In genomic region chr16:17938821-17939220, GRCm38 (mm10) we compare ENCODE assay signal across 1 mouse cellular context.
TF ChIP-seq lines count a peak whose summit lies in the region.

No protein-coding gene starts in this region.

TF ChIP-seq in MEL, 35 proteins besides CTCF, POLR2A, EP300 and RAD21:
- no peak for TF ChIP-seq GATA1 (IDR thresholded peaks at IDR 0.05; ENCODE audit: low read depth, low read length)
- TF ChIP-seq JUND (IDR thresholded peaks at IDR 0.05; ENCODE audit: low read depth, low read length): 0 out of 2 replicates have a peak, but pooled peaks have one; percentile 28
- no peak for TF ChIP-seq MAX (IDR thresholded peaks at IDR 0.05; ENCODE audit: low read length)
- TF ChIP-seq BHLHE40 (IDR thresholded peaks at IDR 0.05; ENCODE audit: borderline replicate concordance, low read depth, low read length): 0 out of 2 replicates have a peak, but pooled peaks have one; percentile 39
- no peak for TF ChIP-seq CHD1 (IDR thresholded peaks at IDR 0.05; ENCODE audit: low read depth, low read length)
- peak; percentile 76 for TF ChIP-seq SMC3 (IDR thresholded peaks at IDR 0.05; ENCODE audit: low read depth, low read length)
- TF ChIP-seq USF2 (IDR thresholded peaks at IDR 0.05; ENCODE audit: borderline replicate concordance in 1 of 2, insufficient read depth in 1 of 2, low read depth in 1 of 2, low read length in 2 of 2): no peak
- no peak for TF ChIP-seq RCOR1 (IDR thresholded peaks at IDR 0.05; ENCODE audit: low read depth, low read length)
- peak; percentile 66 for TF ChIP-seq ZC3H11A (IDR thresholded peaks at IDR 0.05; ENCODE audit: low read depth, low read length)
- TF ChIP-seq USF1 (IDR thresholded peaks at IDR 0.05; ENCODE audit: low read depth, low read length): no peak
- TF ChIP-seq NRF1 (IDR thresholded peaks at IDR 0.05; ENCODE audit: insufficient read depth, low read depth, low read length, poor library complexity, severe bottlenecking): no peak
- TF ChIP-seq GABPA (IDR thresholded peaks at IDR 0.05; ENCODE audit: low read depth, low read length): no peak
- TF ChIP-seq ELF1 (IDR thresholded peaks at IDR 0.05; ENCODE audit: low read depth, low read length): no peak
- 0 out of 2 replicates have a peak, but pooled peaks have one; percentile 7 for TF ChIP-seq TCF12 (IDR thresholded peaks at IDR 0.05; ENCODE audit: low read depth, low read length)
- no peak for TF ChIP-seq MEF2A (IDR thresholded peaks at IDR 0.05; ENCODE audit: extremely low read depth, insufficient replicate concordance, low read depth, low read length, poor library complexity, severe bottlenecking)
- no peak for TF ChIP-seq MYB (IDR thresholded peaks at IDR 0.05; ENCODE audit: low read depth, low read length)
- TF ChIP-seq CHD2 (IDR thresholded peaks at IDR 0.05; ENCODE audit: low read length): no peak
- TF ChIP-seq TBP (IDR thresholded peaks at IDR 0.05; ENCODE audit: low read depth, low read length): no peak
- TF ChIP-seq UBTF (IDR thresholded peaks at IDR 0.05; ENCODE audit: borderline replicate concordance, insufficient read depth, low read depth, low read length): no peak
- TF ChIP-seq SIN3A (IDR thresholded peaks at IDR 0.05; ENCODE audit: low read length): 0 out of 2 replicates have a peak, but pooled peaks have one; percentile 19
- no peak for TF ChIP-seq ZMIZ1 (IDR thresholded peaks at IDR 0.05; ENCODE audit: low read depth, low read length)
- TF ChIP-seq ZKSCAN1 (IDR thresholded peaks at IDR 0.05; ENCODE audit: low read depth, low read length): no peak
- TF ChIP-seq KAT2A (conservative IDR thresholded peaks at IDR 0.05; ENCODE audit: low read depth, low read length): no peak
- no peak; the same call in 1 of the 2 replicates for TF ChIP-seq ETS1 (IDR thresholded peaks at IDR 0.05; ENCODE audit: low read depth, low read length)
- TF ChIP-seq POLR2AphosphoS5 (IDR thresholded peaks at IDR 0.05; ENCODE audit: borderline replicate concordance, low read depth, low read length): no peak
- no peak for TF ChIP-seq TAL1 (IDR thresholded peaks at IDR 0.05; ENCODE audit: low read length)
- 0 out of 2 replicates have a peak, but pooled peaks have one; percentile 11 for TF ChIP-seq MXI1 (IDR thresholded peaks at IDR 0.05; ENCODE audit: low read depth, low read length)
- no peak for TF ChIP-seq E2F4 (IDR thresholded peaks at IDR 0.05; ENCODE audit: borderline replicate concordance, low read depth, low read length)
- TF ChIP-seq NELFE (IDR thresholded peaks at IDR 0.05; ENCODE audit: low read depth, low read length): no peak; the same call in 1 of the 2 replicates
- TF ChIP-seq MAFK (IDR thresholded peaks at IDR 0.05; ENCODE audit: borderline replicate concordance, low read depth, low read length): no peak
- no peak for TF ChIP-seq MAZ (IDR thresholded peaks at IDR 0.05; ENCODE audit: low read depth, low read length)
- peak; percentile 11; the same call in 1 of the 2 replicates for TF ChIP-seq MYC (IDR thresholded peaks at IDR 0.05; ENCODE audit: low read depth, low read length)
- peak; percentile 61 for TF ChIP-seq HCFC1 (IDR thresholded peaks at IDR 0.05; ENCODE audit: low read depth, low read length)
- no peak for TF ChIP-seq POLR2AphosphoS2 (IDR thresholded peaks at IDR 0.05; ENCODE audit: low read length)
- TF ChIP-seq ZNF384 (IDR thresholded peaks at IDR 0.05; ENCODE audit: low read depth, low read length): peak; percentile 33; the same call in 1 of the 2 replicates
